In the genomic region with DNA sequence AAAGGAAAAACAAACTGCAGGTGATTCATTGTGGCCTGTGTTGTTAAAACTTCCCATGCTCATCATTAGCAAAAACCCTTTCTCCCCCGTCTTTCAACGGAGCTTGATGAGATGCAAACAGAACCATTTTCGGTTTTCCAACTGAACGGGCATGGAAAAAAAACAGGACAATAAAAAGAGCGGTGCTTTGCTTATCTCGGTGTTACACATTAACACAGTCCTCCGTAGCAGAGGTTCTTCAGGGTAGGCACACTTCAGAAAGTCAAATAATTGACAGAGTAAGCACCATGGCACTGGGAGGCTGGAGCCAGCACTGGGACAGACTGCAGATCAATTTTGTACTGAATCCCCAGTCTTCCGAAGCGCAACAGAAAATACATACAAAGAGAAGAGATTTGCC, we compare ENCODE assay signal across 17 mouse cellular contexts. TPM values are rescaled to one million over a fixed set of nuclear protein-coding genes. Genes with fewer than 3 reads are reported as not detected.
DNase-seq lines count a peak whose midpoint lies in the region; ATAC-seq and TF ChIP-seq lines count a peak whose summit lies in the region.
"Had no signal": no experiment of that assay in that cellular context is flagged by ENCODE, and none has a peak within 500 bp of the region (broad histone marks: within the 10 kb centered on the region; RNA-seq: fewer than 3 reads in every experiment).

No protein-coding gene starts in this region.

- H3K4me2 ChIP-seq in forebrain, embryonic 13.5 days, result no peak overlapping the region
- H3K4me2 ChIP-seq: embryonic facial prominence, embryonic 12.5 days; hindbrain, embryonic 15.5 days; limb, embryonic 13.5 days had no signal

- H3K9me3 ChIP-seq in forebrain, embryonic 13.5 days (replicated peaks), result no peaks in the 10 kb centered on the region
- H3K9me3 ChIP-seq: embryonic facial prominence, embryonic 12.5 days; forebrain, embryonic 10.5 days; hindbrain, embryonic 15.5 days; limb, embryonic 13.5 days had no signal

- no peak overlapping the region for H3K9ac ChIP-seq in forebrain, embryonic 13.5 days
- H3K9ac ChIP-seq: embryonic facial prominence, embryonic 12.5 days; hindbrain, embryonic 15.5 days; limb, embryonic 13.5 days had no signal

- no peaks in the 10 kb centered on the region for H3K27me3 ChIP-seq in forebrain, embryonic 13.5 days
- H3K27me3 ChIP-seq: embryonic facial prominence, embryonic 12.5 days; hindbrain, embryonic 15.5 days had no signal

- 65% methylated on average over 9 of the region's 9 CpGs for WGBS in forebrain, embryonic 13.5 days

- intact Hi-C loops in gastrocnemius, adult 2 months (cut with DNase I), result no loop called here

- no peak for DNase-seq in gastrocnemius, adult 2 months
- no peak for DNase-seq in gastrocnemius, postnatal 10 days
- DNase-seq in kidney, adult 8-10 months, result peak; percentile 66 to 85
- DNase-seq in kidney, postnatal 36 days, result peak; percentile 65 to 82
- DNase-seq in layer of hippocampus, postnatal 36 days, result no peak
- no peak for DNase-seq in layer of hippocampus, postnatal 10 days (ENCODE audit: low spot score in 2 of 2)
- DNase-seq: cerebellum, adult 11 months; cerebellum, postnatal 36 days; thymus, postnatal 4 days had no signal

- no peak overlapping the region for H3K4me3 ChIP-seq in gastrocnemius, adult 2 months
- no peak overlapping the region for H3K4me3 ChIP-seq in brown adipose tissue, adult 24 weeks (ENCODE audit: insufficient read depth, low read depth, low read length)
- H3K4me3 ChIP-seq in forebrain, embryonic 13.5 days, result no peak overlapping the region
- H3K4me3 ChIP-seq: embryonic facial prominence, embryonic 12.5 days; forebrain, embryonic 10.5 days; hindbrain, embryonic 15.5 days; layer of hippocampus, adult 2 months; limb, embryonic 13.5 days had no signal

- peak overlapping the region; percentile 69 for H3K27ac ChIP-seq in gastrocnemius, adult 2 months
- peak overlapping the region; percentile 72 for H3K27ac ChIP-seq in brown adipose tissue, adult 24 weeks (replicated peaks; ENCODE audit: low read depth, low read length)
- H3K27ac ChIP-seq in forebrain, embryonic 13.5 days, result no peak overlapping the region
- H3K27ac ChIP-seq: embryonic facial prominence, embryonic 12.5 days; forebrain, embryonic 10.5 days; hindbrain, embryonic 15.5 days; layer of hippocampus, adult 2 months; limb, embryonic 13.5 days had no signal

- peaks cover 33% of the 10 kb centered on the region for H3K4me1 ChIP-seq in brown adipose tissue, adult 24 weeks (ENCODE audit: control insufficient read depth, insufficient read depth, insufficient read length, low read length)
- H3K4me1 ChIP-seq in forebrain, embryonic 13.5 days, result no peaks in the 10 kb centered on the region
- H3K4me1 ChIP-seq: hindbrain, embryonic 15.5 days had no signal

- no peak for TF ChIP-seq CTCF in gastrocnemius, adult 2 months (IDR thresholded peaks at IDR 0.05)

- no peak for ATAC-seq in forebrain, embryonic 13.5 days
- ATAC-seq: midbrain, embryonic 16.5 days had no signal

- no peaks in the 10 kb centered on the region for H3K36me3 ChIP-seq in forebrain, embryonic 13.5 days (ENCODE audit: poor library complexity, severe bottlenecking)
- H3K36me3 ChIP-seq: embryonic facial prominence, embryonic 12.5 days; forebrain, embryonic 10.5 days; hindbrain, embryonic 15.5 days; limb, embryonic 13.5 days had no signal

RNA-seq across cellular contexts. Expression of gene Igfbp7, which starts 23.1 kb away (rescaled TPM):
- total RNA-seq in gastrocnemius, adult 2 months (2021), result 10 to 100 TPM; 63.6 to 92.5 TPM
- total RNA-seq in gastrocnemius, postnatal 10 days (2021), result 100 to 1,000 TPM; 330 to 348 TPM
- polyA plus RNA-seq in brown adipose tissue, adult 24 weeks (2012; ENCODE audit: insufficient read depth, insufficient read length, missing spikeins), result 85.5 and 137 TPM in 2 replicates
- 10 to 100 TPM; 26.8 to 30.0 TPM for total RNA-seq in layer of hippocampus, postnatal 36 days (2021)
- total RNA-seq in layer of hippocampus, postnatal 10 days (2021), result 10 to 100 TPM; 52.5 to 60.3 TPM
- 44.2 and 47.9 TPM in 2 replicates for polyA plus RNA-seq in forebrain, embryonic 13.5 days (2015; fragmentation: Nextera tagmentation; extraction: Ambion mirVana)

Comparison
In these comparisons a context has a peak if more than half of its experiments do, and no peak if none do; other contexts are left out.
1. DNase-seq: peak in kidney, adult 8-10 months (2 of 2) and kidney, postnatal 36 days (2 of 2); none in gastrocnemius, adult 2 months (single experiment), gastrocnemius, postnatal 10 days (single experiment), layer of hippocampus, postnatal 36 days (0 of 2) and layer of hippocampus, postnatal 10 days (0 of 2).